Mouse (Mus musculus) hindbrain, embryonic 14.5 days (tissue): ENCODE measurements around the gene 1700020D05Rik. TPM values are rescaled to one million over a fixed set of nuclear protein-coding genes. Genes with fewer than 3 reads are reported as not detected.
A peak's percentile ranks its signal among the peaks of the same experiment; 100 is the strongest.

Source experiments
- ATAC-seq: fragments of 200-750 bp; cut with Nextera tagmentation; 2 replicates; pipeline ENCODE4 v1.8.0; 2017; ENCODE audit warnings: moderate number of reproducible peaks, mild to moderate bottlenecking, moderate TSS enrichment, moderate library complexity; ENCODE audit not compliant: low FRiP score
- DNase-seq: peaks from one replicate; pipeline ENCODE4 v3.0.0-alpha.2; 2015; ENCODE audit warnings: low spot score
- H3K27ac ChIP-seq: fragments of 300-500 bp; sonication (generic); 2 replicates; pipeline ENCODE4 v1.5.1; 2014; ENCODE audit warnings: mild to moderate bottlenecking, moderate library complexity
- H3K27me3 ChIP-seq: fragments of 300-500 bp; sonication (generic); 2 replicates; pipeline ENCODE4 v1.6.1; 2014; ENCODE audit warnings: mild to moderate bottlenecking, low read length, mixed read lengths; ENCODE audit not compliant: control insufficient read depth, insufficient read depth
- H3K36me3 ChIP-seq: fragments of 300-500 bp; sonication (generic); replicated peaks from 2 replicates; pipeline ENCODE4 v1.6.1; 2014; ENCODE audit not compliant: control insufficient read depth, insufficient read depth
- H3K4me1 ChIP-seq: fragments of 300-500 bp; sonication (generic); replicated peaks from 2 replicates; pipeline ENCODE4 v1.6.1; 2014; ENCODE audit warnings: antibody characterized with exemption, low read length, mixed read lengths; ENCODE audit not compliant: control insufficient read depth, insufficient read depth
- H3K4me2 ChIP-seq: fragments of 300-500 bp; sonication (generic); replicated peaks from 2 replicates; pipeline ENCODE4 v1.6.1; 2014; ENCODE audit warnings: mild to moderate bottlenecking, moderate library complexity
- H3K4me3 ChIP-seq: fragments of 300-500 bp; sonication (generic); replicated peaks from 2 replicates; pipeline ENCODE4 v1.5.1; 2014; ENCODE audit warnings: mild to moderate bottlenecking, low read length
- H3K9ac ChIP-seq: fragments of 300-500 bp; sonication (generic); 2 replicates; pipeline ENCODE4 v1.6.1; 2014
- H3K9me3 ChIP-seq: fragments of 300-500 bp; sonication (generic); 2 replicates; pipeline ENCODE4 v1.6.1; 2016; ENCODE audit warnings: low read length; ENCODE audit not compliant: control insufficient read depth
- WGBS: fragments of 180-500 bp; shearing (Covaris S2); extraction: QIAGEN DNeasy Blood & Tissue Kit; methylation state at CpG from one replicate; pipeline ENCODE4 v1.1.7; 2014; 5-methylcytosine and 5-hydroxymethylcytosine counted together
- polyA plus RNA-seq: library from polyadenylated mRNA; unstranded; fragments of >200 nt; fragmentation: Nextera tagmentation; extraction: Ambion mirVana; gene quantifications from 2 replicates; pipeline ENCODE4 v1.2.1, GENCODE M21; 2014

The 1700020D05Rik gene
- polyA plus RNA-seq, 1 experiment from 2014 or later, result 0.58 TPM

- DNase-seq (no peak), ATAC-seq (no peak)
- Histone ChIP-seq H3K4me3 (no peak overlapping the region), H3K9ac (no peak overlapping the region), H3K4me1 (no peaks in the 10 kb centered on the region), H3K27ac (no peak overlapping the region), H3K27me3 (no peaks in the 10 kb centered on the region), H3K4me2 (no peak overlapping the region), H3K36me3 (no peaks in the 10 kb centered on the region), H3K9me3 (no peaks in the 10 kb centered on the region)
- WGBS, result 89% methylated on average over 3 of the region's 3 CpGs
Observed at GRCm38 (mm10) chr19:5518721-5519120, 15.1 kb upstream of the 1700020D05Rik start.

DNA sequence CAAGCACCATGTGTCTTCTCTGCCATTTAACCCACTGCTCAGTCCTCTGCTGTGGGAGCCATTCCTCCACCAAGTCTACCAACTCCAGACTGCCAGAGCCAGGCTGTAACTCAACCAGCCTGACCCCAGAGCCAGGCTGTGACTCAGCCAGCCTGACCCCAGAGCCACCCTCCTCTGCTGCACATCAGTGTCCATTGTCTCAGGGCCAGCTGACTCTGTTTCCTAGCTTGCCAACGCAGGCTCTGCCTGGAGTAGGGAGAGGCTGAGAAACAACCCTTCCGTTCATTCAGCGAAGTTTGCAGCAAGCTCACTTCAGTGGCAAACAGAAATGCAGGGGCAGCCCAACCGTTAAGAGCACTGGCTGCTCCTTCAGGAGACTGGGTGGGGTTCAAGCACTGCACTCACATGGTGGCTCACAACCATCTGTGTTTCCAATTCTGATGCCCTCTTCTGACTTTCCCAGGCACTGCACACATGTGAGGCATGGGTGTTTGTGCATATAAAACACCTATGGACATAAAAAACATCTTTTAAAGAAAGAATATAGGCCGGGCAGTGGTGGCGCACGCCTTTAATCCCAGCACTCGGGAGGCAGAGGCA, 13.4 kb upstream of the 1700020D05Rik start:
- no peak overlapping the region for H3K9ac ChIP-seq
- WGBS, result 80% methylated on average over 8 of the region's 8 CpGs
- no peak overlapping the region for H3K4me2 ChIP-seq
- H3K4me1 ChIP-seq, result 0 out of 2 replicates have a peak, but pooled peaks cover 2% of the 10 kb centered on the region
- no peak overlapping the region for H3K4me3 ChIP-seq
- no peaks in the 10 kb centered on the region for H3K9me3 ChIP-seq
- H3K27me3 ChIP-seq, result no peaks in the 10 kb centered on the region
- no peaks in the 10 kb centered on the region for H3K36me3 ChIP-seq
- no peak overlapping the region for H3K27ac ChIP-seq
- ATAC-seq (no peak), DNase-seq (no peak)

GRCm38 (mm10) chr19:5515840-5516777, 12.5 kb upstream of the 1700020D05Rik start:
- peaks cover 5% of the 10 kb centered on the region; the same call in 1 of the 2 replicates for H3K4me1 ChIP-seq
- DNase-seq (no peak), ATAC-seq (no peak)
- WGBS, result 65% methylated on average over 7 of the region's 7 CpGs
- no peaks in the 10 kb centered on the region for H3K27me3 ChIP-seq
- H3K36me3 ChIP-seq, result no peaks in the 10 kb centered on the region
- H3K4me3 ChIP-seq, result no peak overlapping the region
- H3K9me3 ChIP-seq, result no peaks in the 10 kb centered on the region
- H3K9ac ChIP-seq, result no peak overlapping the region
- H3K27ac ChIP-seq, result no peak overlapping the region
- no peak overlapping the region for H3K4me2 ChIP-seq

DNA sequence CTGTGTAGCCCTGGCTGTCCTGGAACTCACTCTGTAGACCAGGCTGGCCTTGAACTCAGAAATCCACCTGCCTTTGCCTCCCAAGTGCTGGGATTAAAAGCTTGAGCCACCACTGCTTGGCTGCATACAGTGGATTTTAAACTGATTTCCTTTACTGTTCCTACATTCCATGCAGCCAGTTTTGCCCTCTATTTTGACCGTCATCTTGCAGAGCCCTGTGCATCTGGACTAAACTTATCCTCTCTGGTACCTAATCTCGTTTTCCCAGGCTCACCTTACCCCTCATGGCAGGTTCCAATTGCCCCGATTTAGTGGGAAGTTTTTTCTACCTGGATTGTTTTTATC, 9.4 kb upstream of the 1700020D05Rik start:
- DNase-seq, result no peak
- no peak overlapping the region for H3K4me3 ChIP-seq
- no peaks in the 10 kb centered on the region for H3K27me3 ChIP-seq
- H3K4me1 ChIP-seq, result peaks cover 17% of the 10 kb centered on the region
- no peak overlapping the region for H3K9ac ChIP-seq
- H3K9me3 ChIP-seq, result no peaks in the 10 kb centered on the region
- WGBS, result 90% methylated on average over 3 of the region's 3 CpGs
- ATAC-seq, result no peak
- H3K27ac ChIP-seq, result no peak overlapping the region
- H3K36me3 ChIP-seq, result no peaks in the 10 kb centered on the region
- no peak overlapping the region for H3K4me2 ChIP-seq

GRCm38 (mm10) chr19:5512091-5513004, 8.8 kb upstream of the 1700020D05Rik start:
- DNase-seq, result no peak
- no peak for ATAC-seq

DNA sequence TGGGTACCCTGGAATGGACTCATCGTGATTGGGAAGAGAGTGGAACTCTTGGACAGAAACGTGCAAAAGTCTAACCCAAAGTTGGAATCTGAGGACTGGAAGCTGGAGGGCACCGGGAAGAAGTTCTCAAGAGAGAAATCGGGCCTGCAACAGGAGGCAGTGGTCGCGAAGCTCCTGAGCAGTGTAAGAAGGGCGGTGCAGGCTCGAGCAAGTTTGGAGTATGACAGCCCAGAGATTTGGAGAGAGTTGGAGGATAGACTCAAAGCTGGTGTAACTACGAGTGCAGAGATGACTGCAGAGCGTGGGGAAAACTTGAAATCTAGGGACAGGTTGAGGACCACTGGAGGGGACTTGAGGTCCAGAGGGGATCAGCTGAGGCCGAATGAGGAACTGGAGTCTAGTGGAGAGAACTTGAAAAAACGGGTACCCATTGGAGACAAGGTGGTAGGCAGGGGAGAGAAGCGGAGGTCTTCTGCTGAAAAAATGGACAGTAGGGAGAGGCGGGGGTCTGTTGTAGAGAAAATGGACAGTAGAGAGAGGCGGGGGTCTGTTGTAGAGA, 7.6 kb upstream of the 1700020D05Rik start:
- H3K4me3 ChIP-seq, result peak overlapping the region; percentile 52
- WGBS, result 55% methylated on average over 15 of the region's 15 CpGs
- no peaks in the 10 kb centered on the region for H3K27me3 ChIP-seq
- H3K9ac ChIP-seq, result peak overlapping the region; percentile 62
- H3K4me1 ChIP-seq, result peaks cover 17% of the 10 kb centered on the region
- no peaks in the 10 kb centered on the region for H3K36me3 ChIP-seq
- no peaks in the 10 kb centered on the region for H3K9me3 ChIP-seq
- peak overlapping the region; percentile 87 for H3K4me2 ChIP-seq
- no peak for DNase-seq
- H3K27ac ChIP-seq, result peak overlapping the region; percentile 22; the same call in 1 of the 2 replicates
- ATAC-seq, result no peak

More at GRCm38 (mm10) chr19:5512091-5513004, 8.8 kb upstream of the 1700020D05Rik start:
- no peak overlapping the region for H3K4me3 ChIP-seq
- no peak overlapping the region for H3K27ac ChIP-seq
- no peaks in the 10 kb centered on the region for H3K9me3 ChIP-seq
- H3K36me3 ChIP-seq, result no peaks in the 10 kb centered on the region
- H3K9ac ChIP-seq, result no peak overlapping the region
- H3K4me1 ChIP-seq, result peaks cover 17% of the 10 kb centered on the region
- WGBS, result 75% methylated on average over 12 of the region's 12 CpGs
- no peak overlapping the region for H3K4me2 ChIP-seq
- H3K27me3 ChIP-seq, result no peaks in the 10 kb centered on the region

- peaks cover 17% of the 10 kb centered on the region for H3K4me1 ChIP-seq
- H3K36me3 ChIP-seq, result no peaks in the 10 kb centered on the region
- DNase-seq (peak; percentile 97), ATAC-seq (peak; percentile 99)
- peak within 1 kb of the TSS; percentile 78 for H3K9ac ChIP-seq
- H3K27ac ChIP-seq, result peak within 1 kb of the TSS; percentile 88
- no peaks in the 10 kb centered on the region for H3K27me3 ChIP-seq
- peak within 1 kb of the TSS; percentile 52 for H3K4me3 ChIP-seq
- no peaks in the 10 kb centered on the region for H3K9me3 ChIP-seq
- WGBS, result 2% methylated on average over 45 of the region's 47 CpGs
- peak within 1 kb of the TSS; percentile 87 for H3K4me2 ChIP-seq
Observed at GRCm38 (mm10) chr19:5510031-5511026, 6.7 kb upstream of the 1700020D05Rik start, which contains the start of gene Snx32. Gene Snx32 (minus strand): TSS chr19:5510538.

DNA sequence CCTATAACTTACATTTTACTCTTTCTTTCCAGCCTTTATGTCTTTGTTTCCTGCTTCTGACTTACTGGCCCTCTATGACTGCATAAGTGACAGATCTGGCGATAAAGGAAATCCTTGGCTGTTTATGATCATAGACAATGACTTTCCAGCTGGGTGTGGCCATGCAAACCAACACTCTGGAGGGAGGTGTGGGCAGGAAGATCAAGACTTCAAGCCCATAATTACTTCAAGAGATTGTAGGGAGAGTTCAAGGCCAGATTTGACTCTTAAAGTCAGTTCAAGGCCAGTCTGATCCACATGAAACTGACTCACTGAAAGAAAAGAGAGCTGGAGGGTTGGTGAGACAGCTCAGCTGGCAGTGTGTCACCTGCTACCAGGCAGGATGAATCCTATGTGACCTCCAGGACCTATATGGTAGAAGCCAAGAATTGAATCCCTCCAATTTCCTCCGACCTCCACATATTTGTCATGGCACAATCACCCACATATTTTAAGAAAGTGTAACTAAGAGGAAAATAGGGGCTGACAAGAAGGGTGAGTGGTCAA, 3.2 kb downstream of the 1700020D05Rik start:
- Histone ChIP-seq H3K9ac (no peak overlapping the region), H3K36me3 (peaks cover 50% of the 10 kb centered on the region), H3K27ac (no peak overlapping the region), H3K4me1 (no peaks in the 10 kb centered on the region), H3K4me3 (no peak overlapping the region), H3K27me3 (no peaks in the 10 kb centered on the region), H3K4me2 (no peak overlapping the region), H3K9me3 (no peaks in the 10 kb centered on the region)
- no peak for ATAC-seq
- 93% methylated on average over 2 of the region's 2 CpGs for WGBS
- no peak for DNase-seq
